Comparison of ENCODE assay signal across 19 mouse cellular contexts in the genomic region with DNA sequence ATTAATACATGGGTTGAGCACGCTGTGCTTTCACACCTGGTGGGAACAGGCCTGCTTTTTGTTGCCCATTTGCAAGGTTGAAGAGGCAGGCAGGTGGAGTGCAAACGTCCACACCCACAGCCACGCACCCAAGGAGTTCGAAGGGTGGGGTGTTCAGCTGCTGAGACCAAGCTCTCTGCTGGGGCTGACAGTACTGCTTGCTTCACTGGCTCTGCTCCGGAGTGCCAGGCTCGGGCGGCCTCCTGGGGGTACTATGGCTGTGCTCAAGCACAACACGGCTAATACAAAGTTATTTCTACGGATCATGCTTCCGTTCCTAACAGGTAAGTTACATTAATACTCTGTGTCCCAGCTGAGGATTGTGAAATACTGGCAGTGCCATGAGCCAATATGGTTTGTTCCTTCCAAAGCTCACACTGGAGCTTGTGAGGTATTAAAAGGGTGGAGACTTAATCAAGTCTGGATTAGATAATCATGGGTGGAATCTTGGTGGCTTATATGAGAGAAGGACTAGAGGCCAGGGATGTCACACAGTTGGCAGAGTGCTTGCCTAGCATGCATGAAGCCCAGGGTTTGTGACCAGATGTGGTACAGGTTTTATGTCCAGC.
DNase-seq lines count a peak whose midpoint lies in the region; ATAC-seq and TF ChIP-seq lines count a peak whose summit lies in the region.
"Had no signal": no experiment of that assay in that cellular context is flagged by ENCODE, and none has a peak within 500 bp of the region (broad histone marks: within the 10 kb centered on the region; RNA-seq: fewer than 3 reads in every experiment).

No protein-coding gene starts in this region.

- H3K4me3 ChIP-seq in lung, postnatal 0 days (ENCODE audit: low read depth, low read length): no peak overlapping the region
- no peak overlapping the region for H3K4me3 ChIP-seq in kidney, adult 2 months (ENCODE audit: insufficient read depth, low read depth, low read length)
- H3K4me3 ChIP-seq in stomach, postnatal 0 days (ENCODE audit: low read depth, low read length): no peak overlapping the region
- H3K4me3 ChIP-seq: erythroblast, embryonic 14.5 days; heart, adult 2 months; hindbrain, embryonic 10.5 days; left cerebral cortex, adult 2 months; limb, embryonic 12.5 days; midbrain, embryonic 12.5 days; neural tube, embryonic 13.5 days had no signal

- H3K4me2 ChIP-seq in lung, postnatal 0 days (replicated peaks; ENCODE audit: low read depth, low read length): no peak overlapping the region
- H3K4me2 ChIP-seq in stomach, postnatal 0 days (replicated peaks; ENCODE audit: low read depth): no peak overlapping the region
- H3K4me2 ChIP-seq: limb, embryonic 12.5 days; midbrain, embryonic 12.5 days; neural tube, embryonic 13.5 days had no signal

- H3K9ac ChIP-seq in lung, postnatal 0 days (replicated peaks; ENCODE audit: low read depth): no peak overlapping the region
- H3K9ac ChIP-seq in stomach, postnatal 0 days (ENCODE audit: low read length): no peak overlapping the region
- H3K9ac ChIP-seq: forebrain, postnatal 0 days; limb, embryonic 12.5 days; midbrain, embryonic 12.5 days; neural tube, embryonic 13.5 days had no signal

- TF ChIP-seq EP300 in lung, postnatal 0 days (IDR thresholded peaks at IDR 0.05): no peak
- TF ChIP-seq EP300 in stomach, postnatal 0 days (optimal IDR thresholded peaks at IDR 0.05): no peak

- H3K27me3 ChIP-seq in lung, postnatal 0 days (replicated peaks; ENCODE audit: insufficient read depth, low read length): no peaks in the 10 kb centered on the region
- H3K27me3 ChIP-seq in kidney, adult 2 months (replicated peaks; ENCODE audit: control insufficient read depth, insufficient read depth, low read length): no peaks in the 10 kb centered on the region
- H3K27me3 ChIP-seq in stomach, postnatal 0 days (ENCODE audit: control insufficient read depth, insufficient read depth, low read length): no peaks in the 10 kb centered on the region
- H3K27me3 ChIP-seq: limb, embryonic 12.5 days; midbrain, embryonic 12.5 days; neural tube, embryonic 13.5 days had no signal

- no peak for TF ChIP-seq POLR2A in kidney, adult 2 months (IDR thresholded peaks at IDR 0.05; ENCODE audit: low read depth, low read length)

- 71% methylated on average over 10 of the region's 10 CpGs for WGBS in lung, postnatal 0 days
- 48% methylated on average over 10 of the region's 10 CpGs for WGBS in kidney, adult 2 months
- 63% methylated on average over 10 of the region's 10 CpGs for WGBS in stomach, postnatal 0 days

- no peak overlapping the region for H3K27ac ChIP-seq in lung, postnatal 0 days (ENCODE audit: low read length)
- H3K27ac ChIP-seq in kidney, adult 2 months (ENCODE audit: insufficient read depth, low read depth, low read length): 0 out of 2 replicates have a peak overlapping the region, but pooled peaks have one; percentile 3
- H3K27ac ChIP-seq in stomach, postnatal 0 days (replicated peaks): peak overlapping the region; percentile 45; the same call in 1 of the 2 replicates
- H3K27ac ChIP-seq: heart, adult 2 months; hindbrain, embryonic 10.5 days; left cerebral cortex, adult 2 months; limb, embryonic 12.5 days; midbrain, embryonic 12.5 days; neural tube, embryonic 13.5 days had no signal

- TF ChIP-seq CTCF in lung, postnatal 0 days (IDR thresholded peaks at IDR 0.05): no peak
- TF ChIP-seq CTCF in kidney, adult 2 months (conservative IDR thresholded peaks at IDR 0.05; ENCODE audit: insufficient read depth, insufficient read length, low read depth, low read length): no peak
- TF ChIP-seq CTCF in stomach, postnatal 0 days (IDR thresholded peaks at IDR 0.05; ENCODE audit: low read depth): no peak

- no peaks in the 10 kb centered on the region for H3K4me1 ChIP-seq in lung, postnatal 0 days (ENCODE audit: insufficient read depth, low read depth, low read length)
- H3K4me1 ChIP-seq in kidney, adult 2 months (ENCODE audit: control insufficient read depth, insufficient read depth, low read length): peaks cover 12% of the 10 kb centered on the region; the same call in 1 of the 2 replicates
- no peaks in the 10 kb centered on the region for H3K4me1 ChIP-seq in stomach, postnatal 0 days (replicated peaks; ENCODE audit: control insufficient read depth, insufficient read depth)
- H3K4me1 ChIP-seq: limb, embryonic 12.5 days; neural tube, embryonic 13.5 days had no signal

- intact Hi-C loops in left cerebral cortex, postnatal 36 days (cut with DNase I): no loop called here

- ATAC-seq in lung, postnatal 0 days: no peak
- peak; percentile 62 for ATAC-seq in stomach, postnatal 0 days (ENCODE audit: low FRiP score, low TSS enrichment)
- ATAC-seq: forebrain, postnatal 0 days had no signal

- peak; percentile 50 for DNase-seq in lung, postnatal 0 days (ENCODE audit: low spot score)
- no peak for DNase-seq in lung, postnatal 10 days
- peak; percentile 42 for DNase-seq in kidney, adult 2 months
- DNase-seq in kidney, postnatal 36 days: peak; percentile 27 to 55
- DNase-seq in stomach, postnatal 0 days (ENCODE audit: low spot score): peak; percentile 62
- no peak for DNase-seq in right cerebral cortex, postnatal 36 days (ENCODE audit: low spot score in 2 of 2)
- DNase-seq in left cerebral cortex, postnatal 36 days (ENCODE audit: low spot score in 2 of 2): no peak
- no peak for DNase-seq in adrenal gland, adult 18-20 months (ENCODE audit: low spot score in 2 of 2)
- DNase-seq: adrenal gland, postnatal 10 days; cerebellum, adult 18-20 months; cerebellum, postnatal 36 days; forebrain, postnatal 0 days; heart, adult 2 months had no signal

- no peaks in the 10 kb centered on the region for H3K9me3 ChIP-seq in lung, postnatal 0 days (ENCODE audit: low read length)
- H3K9me3 ChIP-seq in stomach, postnatal 0 days (ENCODE audit: control insufficient read depth, low read length): no peaks in the 10 kb centered on the region
- H3K9me3 ChIP-seq: midbrain, embryonic 12.5 days; neural tube, embryonic 13.5 days had no signal

- no peaks in the 10 kb centered on the region for H3K36me3 ChIP-seq in lung, postnatal 0 days (ENCODE audit: insufficient read depth, low read length)
- H3K36me3 ChIP-seq in kidney, adult 2 months (ENCODE audit: control insufficient read depth, insufficient read depth, low read length): no peaks in the 10 kb centered on the region
- no peaks in the 10 kb centered on the region for H3K36me3 ChIP-seq in stomach, postnatal 0 days (ENCODE audit: control insufficient read depth, insufficient read depth, low read length)
- H3K36me3 ChIP-seq: hindbrain, embryonic 10.5 days; limb, embryonic 12.5 days; midbrain, embryonic 12.5 days; neural tube, embryonic 13.5 days had no signal

Comparison
In these comparisons a context has a peak if more than half of its experiments do, and no peak if none do; other contexts are left out.
1. DNase-seq: peak in lung, postnatal 0 days (single experiment), kidney, adult 2 months (single experiment), kidney, postnatal 36 days (2 of 2) and stomach, postnatal 0 days (single experiment); none in lung, postnatal 10 days (single experiment), right cerebral cortex, postnatal 36 days (0 of 2), left cerebral cortex, postnatal 36 days (0 of 2) and adrenal gland, adult 18-20 months (0 of 2).